Mouse (Mus musculus): ENCODE data around the gene Gm13305. TPM values are rescaled to one million over a fixed set of nuclear protein-coding genes. Genes with fewer than 3 reads are reported as not detected.

The Gm13305 gene
- polyA plus RNA-seq (2014; fragmentation: Illumina TruSeq; extraction: RNeasy Lipid Tissue Mini Kit (QIAGEN cat#74804); ENCODE audit: insufficient read depth, low read depth, low replicate concordance), result 1.1 TPM

DNA sequence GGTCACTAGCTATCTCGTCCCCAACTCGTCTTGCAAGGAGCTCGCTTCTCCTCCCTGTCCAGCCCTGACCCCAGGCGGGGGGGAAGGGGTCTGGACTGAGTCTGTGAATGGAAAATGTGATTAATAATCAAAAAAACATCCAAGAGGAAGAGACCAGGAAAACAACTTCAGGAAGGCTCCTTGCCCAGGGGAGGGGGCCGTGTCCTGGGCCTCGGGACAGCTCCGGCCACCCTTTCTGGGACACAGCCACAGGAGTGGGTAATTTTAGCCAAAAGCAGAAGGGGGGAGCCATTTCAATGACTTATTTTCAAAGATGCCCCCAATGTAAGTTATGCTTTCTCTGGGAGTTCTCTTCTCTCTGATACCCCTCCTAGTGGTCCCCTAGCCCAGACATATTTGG is at the start of gene Gm13305:
Gm13305 (minus strand) TSS at position 101 of the 400 bp plus-strand sequence.

DNA sequence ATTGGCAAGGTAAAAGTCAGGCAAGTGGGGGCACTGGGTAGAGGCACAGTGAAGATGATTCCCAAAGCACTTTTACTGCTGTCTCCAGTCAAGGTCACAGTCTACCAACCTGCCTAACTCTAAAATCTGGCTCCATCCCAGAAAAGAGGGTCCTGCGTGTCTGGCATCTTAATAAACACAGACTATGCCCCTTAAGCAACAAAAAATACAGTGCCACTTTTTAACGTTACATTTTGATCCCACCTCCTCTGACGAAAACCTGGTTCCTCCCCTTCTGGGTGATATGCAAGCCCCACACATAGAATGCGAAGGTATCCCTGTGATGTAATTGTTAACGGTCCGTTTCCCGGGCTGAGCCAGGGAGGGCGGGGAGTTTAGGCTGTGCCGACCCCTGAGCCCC is 15.3 kb downstream of the Gm13305 start, which contains the start of gene Gm13306:
Gm13306 (plus strand) TSS at position 301 of the 400 bp plus-strand sequence.

DNA sequence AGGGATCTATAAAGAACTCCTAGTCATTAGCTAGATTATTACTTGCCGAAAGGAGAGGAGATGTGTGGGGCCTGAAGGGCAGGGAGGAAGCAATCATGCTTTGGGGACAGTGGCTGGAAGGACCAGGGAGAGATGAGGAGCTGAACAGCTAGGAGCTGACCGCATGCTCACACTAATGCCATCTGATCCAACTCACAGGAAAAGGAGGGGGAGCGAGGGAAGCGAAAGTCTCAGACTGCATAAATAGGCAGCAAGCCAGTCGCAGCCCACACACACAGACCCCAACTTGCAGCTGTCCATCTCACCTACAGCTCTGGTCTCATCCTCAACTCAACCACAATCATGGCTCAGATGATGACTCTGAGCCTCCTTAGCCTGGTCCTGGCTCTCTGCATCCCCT is 53.9 kb downstream of the Gm13305 start, which contains the start of gene Gm13304:
Gm13304 (plus strand) TSS at position 301 of the 400 bp plus-strand sequence.

Other genes with a start within 250 kb of the Gm13305 start
- 3.1 TPM for gene Gm20878, start 227.0 kb downstream of the Gm13305 start, polyA plus RNA-seq (2014; fragmentation: Illumina TruSeq; extraction: RNeasy Lipid Tissue Mini Kit (QIAGEN cat#74804); ENCODE audit: insufficient read depth, low read depth, low replicate concordance)
- gene Fam205a4, start 202.5 kb downstream of the Gm13305 start, polyA plus RNA-seq (2014; fragmentation: Illumina TruSeq; extraction: RNeasy Lipid Tissue Mini Kit (QIAGEN cat#74804); ENCODE audit: insufficient read depth, low read depth, low replicate concordance), result 0.52 TPM
- not detected for gene Gm21093, start 133.9 kb downstream of the Gm13305 start, polyA plus RNA-seq (2014; fragmentation: Illumina TruSeq; extraction: RNeasy Lipid Tissue Mini Kit (QIAGEN cat#74804); ENCODE audit: insufficient read depth, low read depth, low replicate concordance)
- not detected for gene Gm3893, start 77.4 kb downstream of the Gm13305 start, polyA plus RNA-seq (2014; fragmentation: Illumina TruSeq; extraction: RNeasy Lipid Tissue Mini Kit (QIAGEN cat#74804); ENCODE audit: insufficient read depth, low read depth, low replicate concordance)
- not detected for gene Gm13304, start 53.8 kb downstream of the Gm13305 start, polyA plus RNA-seq (2014; fragmentation: Illumina TruSeq; extraction: RNeasy Lipid Tissue Mini Kit (QIAGEN cat#74804); ENCODE audit: insufficient read depth, low read depth, low replicate concordance)
- 1.8 TPM for gene Gm13306, start 15.2 kb downstream of the Gm13305 start, polyA plus RNA-seq (2014; fragmentation: Illumina TruSeq; extraction: RNeasy Lipid Tissue Mini Kit (QIAGEN cat#74804); ENCODE audit: insufficient read depth, low read depth, low replicate concordance)
- 0.24 TPM for gene Gm10600, start 72.0 kb upstream of the Gm13305 start, polyA plus RNA-seq (2014; fragmentation: Illumina TruSeq; extraction: RNeasy Lipid Tissue Mini Kit (QIAGEN cat#74804); ENCODE audit: insufficient read depth, low read depth, low replicate concordance)
- 3.5 TPM for gene Ccl21b, start 87.2 kb upstream of the Gm13305 start, polyA plus RNA-seq (2014; fragmentation: Illumina TruSeq; extraction: RNeasy Lipid Tissue Mini Kit (QIAGEN cat#74804); ENCODE audit: insufficient read depth, low read depth, low replicate concordance)
- gene Gm21953, start 125.7 kb upstream of the Gm13305 start, polyA plus RNA-seq (2014; fragmentation: Illumina TruSeq; extraction: RNeasy Lipid Tissue Mini Kit (QIAGEN cat#74804); ENCODE audit: insufficient read depth, low read depth, low replicate concordance), result not detected
- not detected for gene Fam205a3, start 149.7 kb upstream of the Gm13305 start, polyA plus RNA-seq (2014; fragmentation: Illumina TruSeq; extraction: RNeasy Lipid Tissue Mini Kit (QIAGEN cat#74804); ENCODE audit: insufficient read depth, low read depth, low replicate concordance)